Mouse (Mus musculus) spleen, adult 2 months (tissue): ENCODE measurements around the gene Fam241a. TPM values are rescaled to one million over a fixed set of nuclear protein-coding genes. Genes with fewer than 3 reads are reported as not detected.

ENCODE experiments used
- DNase-seq, 2 experiments: peaks; one replicate each; pipeline versions ENCODE4 v3.0.0 to v3.0.0-alpha.2; 2012 to 2021; ENCODE audit warnings: low spot score in 2 of 2, low read depth in 1 of 2
- H3K27ac ChIP-seq: fragments of 200-500 bp; 2 replicates; pipeline ENCODE4 v1.5.1; 2012; ENCODE audit warnings: low read length, inconsistent platforms; ENCODE audit not compliant: insufficient read depth
- H3K27me3 ChIP-seq: fragments of 200-500 bp; 2 replicates; pipeline ENCODE4 v1.6.1; 2012; ENCODE audit warnings: mild to moderate bottlenecking, moderate library complexity, low read length, inconsistent platforms; ENCODE audit not compliant: control insufficient read depth, insufficient read depth
- H3K36me3 ChIP-seq: fragments of 200-500 bp; 2 replicates; pipeline ENCODE4 v1.6.1; 2012; ENCODE audit warnings: mild to moderate bottlenecking, low read length, inconsistent platforms; ENCODE audit not compliant: control insufficient read depth, insufficient read depth
- H3K4me1 ChIP-seq: fragments of 200-500 bp; 2 replicates; pipeline ENCODE4 v1.6.1; 2011; ENCODE audit warnings: inconsistent platforms; ENCODE audit not compliant: control insufficient read depth, insufficient read depth, insufficient read length
- H3K4me3 ChIP-seq: fragments of 200-500 bp; 2 replicates; pipeline ENCODE4 v1.5.1; 2011; ENCODE audit warnings: mild to moderate bottlenecking, inconsistent platforms; ENCODE audit not compliant: insufficient read depth, insufficient read length; ENCODE audit errors: extremely low read depth
- CTCF ChIP-seq: fragments of 200-500 bp; IDR thresholded peaks from 2 replicates; pipeline ENCODE4 v1.5.1; 2011; ENCODE audit warnings: mild to moderate bottlenecking, inconsistent platforms; ENCODE audit not compliant: insufficient read depth, insufficient read length, insufficient replicate concordance; ENCODE audit errors: extremely low read depth
- POLR2A ChIP-seq: fragments of 200-500 bp; IDR thresholded peaks from 2 replicates; pipeline ENCODE4 v1.6.1; 2011; ENCODE audit warnings: low read depth, low read length, inconsistent platforms
- WGBS: fragments of 180-500 bp; shearing (Covaris S2); methylation state at CpG from one replicate; pipeline ENCODE4 v1.1.7; 2018; 5-methylcytosine and 5-hydroxymethylcytosine counted together
- polyA plus RNA-seq: library from polyadenylated mRNA; depleted of rRNA; stranded (reverse); fragments of >200 nt; gene quantifications from 2 replicates; pipeline ENCODE4 v1.2.3, GENCODE M21; 2012; rRNA removed

Gene Fam241a
- polyA plus RNA-seq, 1 experiment = 4.3 TPM

GRCm38 (mm10) chr3:127827123-127827522 lies 69.0 kb downstream of the Fam241a start:
- TF ChIP-seq POLR2A (no peak), CTCF (no peak)
- Histone ChIP-seq H3K4me1 (peaks cover 12% of the 10 kb centered on the region; the same call in 1 of the 2 replicates), H3K36me3 (no peaks in the 10 kb centered on the region), H3K27ac (no peak overlapping the region), H3K27me3 (no peaks in the 10 kb centered on the region), H3K4me3 (no peak overlapping the region)
- no peak for DNase-seq
- 59% methylated on average over 7 of the region's 7 CpGs for WGBS

DNA sequence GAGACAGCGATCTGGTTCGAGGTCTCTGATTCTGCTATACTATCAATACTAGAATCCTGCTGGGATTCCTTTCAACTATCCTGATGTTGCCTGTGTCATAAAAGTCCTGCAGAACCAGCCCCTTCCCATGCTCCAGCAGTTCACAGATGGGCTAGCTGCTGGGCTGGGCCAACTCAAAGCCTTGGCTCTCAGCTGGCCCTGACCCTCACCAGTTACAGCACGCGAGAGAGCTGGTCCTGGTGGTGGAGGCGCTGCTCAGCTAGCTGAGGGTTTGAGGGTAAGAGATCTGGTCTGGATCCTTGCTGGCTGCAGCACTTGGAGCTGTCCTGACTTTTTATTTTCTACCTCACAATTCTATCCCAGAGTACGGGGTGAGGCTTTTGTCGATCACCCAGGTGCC lies 69.6 kb downstream of the Fam241a start:
- Histone ChIP-seq H3K27me3 (no peaks in the 10 kb centered on the region), H3K4me3 (no peak overlapping the region), H3K4me1 (peaks cover 12% of the 10 kb centered on the region; the same call in 1 of the 2 replicates), H3K36me3 (0 out of 2 replicates have a peak, but pooled peaks cover 3% of the 10 kb centered on the region), H3K27ac (no peak overlapping the region)
- no peak for TF ChIP-seq CTCF
- TF ChIP-seq POLR2A = no peak
- 91% methylated on average over 7 of the region's 7 CpGs for WGBS
- no peak for DNase-seq

- WGBS = 24% methylated on average over 17 of the region's 17 CpGs
These were observed 71.9 kb downstream of the Fam241a start for GRCm38 (mm10) chr3:127823886-127824863.

GRCm38 (mm10) chr3:127821209-127821608 lies 74.9 kb downstream of the Fam241a start:
- DNase-seq = no peak
- H3K36me3 ChIP-seq = peaks cover 9% of the 10 kb centered on the region; the same call in 1 of the 2 replicates
- H3K4me3 ChIP-seq = no peak overlapping the region
- TF ChIP-seq POLR2A (no peak), CTCF (no peak)
- H3K4me1 ChIP-seq = peaks cover 12% of the 10 kb centered on the region; the same call in 1 of the 2 replicates
- no peaks in the 10 kb centered on the region for H3K27me3 ChIP-seq
- 60% methylated on average over 5 of the region's 5 CpGs for WGBS
- no peak overlapping the region for H3K27ac ChIP-seq

More at GRCm38 (mm10) chr3:127823886-127824863, 71.9 kb downstream of the Fam241a start:
- TF ChIP-seq CTCF (no peak), POLR2A (no peak)
- DNase-seq = peak; percentile 43 to 49
- H3K27ac ChIP-seq = peak overlapping the region; percentile 79
- 0 out of 2 replicates have a peak, but pooled peaks cover 7% of the 10 kb centered on the region for H3K36me3 ChIP-seq
- peaks cover 12% of the 10 kb centered on the region; the same call in 1 of the 2 replicates for H3K4me1 ChIP-seq
- H3K4me3 ChIP-seq = peak overlapping the region; percentile 9; the same call in 1 of the 2 replicates
- no peaks in the 10 kb centered on the region for H3K27me3 ChIP-seq

DNA sequence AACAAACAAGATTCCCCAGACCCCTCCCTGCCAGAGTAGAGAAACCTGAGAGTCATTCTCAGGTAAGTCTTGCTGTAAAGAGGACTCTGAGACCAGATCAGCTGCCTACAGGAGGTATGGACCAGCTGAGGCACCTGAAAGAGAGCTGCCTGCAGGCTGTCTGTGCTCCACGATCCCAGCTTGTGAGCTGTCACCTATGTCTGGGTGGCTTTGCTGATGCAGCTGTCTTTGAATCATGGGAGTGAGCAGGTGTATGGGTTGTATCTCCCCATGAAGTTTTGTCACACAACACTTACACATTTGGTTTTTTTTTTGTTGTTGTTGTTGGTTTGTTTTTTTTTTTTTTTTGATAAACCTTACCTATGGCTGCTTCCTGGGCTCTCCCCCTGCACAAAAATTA lies 75.7 kb downstream of the Fam241a start:
- WGBS = 72% methylated on average over 1 of the region's 1 CpGs

More for the DNA sequence above, 75.7 kb downstream of the Fam241a start:
- TF ChIP-seq CTCF (no peak), POLR2A (no peak)
- Histone ChIP-seq H3K27ac (no peak overlapping the region), H3K4me1 (peaks cover 12% of the 10 kb centered on the region; the same call in 1 of the 2 replicates), H3K4me3 (no peak overlapping the region), H3K27me3 (no peaks in the 10 kb centered on the region), H3K36me3 (peaks cover 9% of the 10 kb centered on the region; the same call in 1 of the 2 replicates)
- DNase-seq = no peak

Other genes with a start within 250 kb of the Fam241a start
- gene Alpk1, start 115.8 kb downstream of the Fam241a start, polyA plus RNA-seq = 1.5 and 1.6 TPM in 2 replicates
- gene Tifa, start 106.5 kb downstream of the Fam241a start, polyA plus RNA-seq = 9.3 and 14.3 TPM in 2 replicates
- gene Ap1ar, start 58.8 kb downstream of the Fam241a start, polyA plus RNA-seq = 14.8 and 15.6 TPM in 2 replicates